ENCODE assay signal across 10 mouse cellular contexts in genomic region chr5:21986311-21986710, GRCm38 (mm10).
DNase-seq lines count a peak whose midpoint lies in the region; ATAC-seq lines count a peak whose summit lies in the region.
"Had no signal": no experiment of that assay in that cellular context is flagged by ENCODE, and none has a peak within 500 bp of the region (broad histone marks: within the 10 kb centered on the region; RNA-seq: fewer than 3 reads in every experiment).

No protein-coding gene starts in this region.

- H3K27ac ChIP-seq in midbrain, embryonic 10.5 days (replicated peaks), result no peak overlapping the region
- H3K27ac ChIP-seq in midbrain, embryonic 16.5 days (ENCODE audit: low read length), result no peak overlapping the region
- H3K27ac ChIP-seq in embryonic facial prominence, embryonic 14.5 days (replicated peaks; ENCODE audit: low read depth, low read length), result no peak overlapping the region
- H3K27ac ChIP-seq: heart, embryonic 15.5 days had no signal

- H3K9me3 ChIP-seq in midbrain, embryonic 10.5 days (replicated peaks), result peaks cover 10% of the 10 kb centered on the region
- no peaks in the 10 kb centered on the region for H3K9me3 ChIP-seq in midbrain, embryonic 16.5 days (replicated peaks; ENCODE audit: control insufficient read depth, low read length, poor library complexity, severe bottlenecking)
- peaks cover 9% of the 10 kb centered on the region; the same call in 1 of the 2 replicates for H3K9me3 ChIP-seq in embryonic facial prominence, embryonic 14.5 days (ENCODE audit: control insufficient read depth, low read length)
- H3K9me3 ChIP-seq: heart, embryonic 15.5 days had no signal

- H3K4me3 ChIP-seq in midbrain, embryonic 10.5 days, result no peak overlapping the region
- H3K4me3 ChIP-seq in midbrain, embryonic 16.5 days (ENCODE audit: low read depth, low read length), result no peak overlapping the region
- H3K4me3 ChIP-seq in embryonic facial prominence, embryonic 14.5 days (ENCODE audit: low read depth, low read length), result no peak overlapping the region
- H3K4me3 ChIP-seq: heart, embryonic 15.5 days; megakaryocyte, embryonic 14.5 days had no signal

- no peak for ATAC-seq in cerebellum, adult (ENCODE audit: insufficient number of reproducible peaks, low FRiP score, low TSS enrichment)
- no peak for ATAC-seq in midbrain, embryonic 16.5 days
- no peak for ATAC-seq in embryonic facial prominence, embryonic 14.5 days (ENCODE audit: low read depth)

- H3K36me3 ChIP-seq in midbrain, embryonic 10.5 days, result no peaks in the 10 kb centered on the region
- H3K36me3 ChIP-seq in midbrain, embryonic 16.5 days (ENCODE audit: control insufficient read depth, insufficient read depth, low read length), result no peaks in the 10 kb centered on the region
- no peaks in the 10 kb centered on the region for H3K36me3 ChIP-seq in embryonic facial prominence, embryonic 14.5 days (ENCODE audit: control insufficient read depth, insufficient read depth, low read length)
- H3K36me3 ChIP-seq: heart, embryonic 15.5 days had no signal

- peaks cover 8% of the 10 kb centered on the region for H3K4me1 ChIP-seq in midbrain, embryonic 10.5 days
- no peaks in the 10 kb centered on the region; the same call in 1 of the 2 replicates for H3K4me1 ChIP-seq in midbrain, embryonic 16.5 days (ENCODE audit: control insufficient read depth, insufficient read depth, low read length)
- H3K4me1 ChIP-seq in embryonic facial prominence, embryonic 14.5 days (ENCODE audit: control insufficient read depth, insufficient read depth, low read length), result no peaks in the 10 kb centered on the region
- H3K4me1 ChIP-seq: heart, embryonic 15.5 days; megakaryocyte, embryonic 14.5 days had no signal

- H3K9ac ChIP-seq in midbrain, embryonic 16.5 days (ENCODE audit: low read depth, low read length), result no peak overlapping the region
- H3K9ac ChIP-seq in embryonic facial prominence, embryonic 14.5 days (ENCODE audit: low read depth, low read length), result no peak overlapping the region
- H3K9ac ChIP-seq: heart, embryonic 15.5 days had no signal

- H3K4me2 ChIP-seq in midbrain, embryonic 16.5 days (ENCODE audit: low read length), result no peak overlapping the region
- no peak overlapping the region for H3K4me2 ChIP-seq in embryonic facial prominence, embryonic 14.5 days (ENCODE audit: low read depth, low read length)
- H3K4me2 ChIP-seq: heart, embryonic 15.5 days had no signal

- no peaks in the 10 kb centered on the region for H3K27me3 ChIP-seq in midbrain, embryonic 10.5 days (ENCODE audit: low read depth, poor library complexity, severe bottlenecking)
- H3K27me3 ChIP-seq in midbrain, embryonic 16.5 days (ENCODE audit: control insufficient read depth, insufficient read depth, low read depth, low read length), result no peaks in the 10 kb centered on the region
- H3K27me3 ChIP-seq in embryonic facial prominence, embryonic 14.5 days (replicated peaks; ENCODE audit: control insufficient read depth, insufficient read depth, low read length), result no peaks in the 10 kb centered on the region
- H3K27me3 ChIP-seq: heart, embryonic 15.5 days; megakaryocyte, embryonic 14.5 days had no signal

- whole genome bisulfite sequencing in midbrain, embryonic 10.5 days, result 59% methylated on average over 4 of the region's 4 CpGs
- WGBS in midbrain, embryonic 16.5 days, result 55% methylated on average over 4 of the region's 4 CpGs
- WGBS in embryonic facial prominence, embryonic 14.5 days, result 41% methylated on average over 4 of the region's 4 CpGs

- peak; percentile 58 for DNase-seq in cerebellum, adult 11 months
- DNase-seq in midbrain, embryonic 10.5 days (ENCODE audit: low spot score), result peak; percentile 31
- peak; percentile 53 to 73 for DNase-seq in adrenal gland, postnatal 36 days
- peak; percentile 52 for DNase-seq in embryonic facial prominence, embryonic 14.5 days (ENCODE audit: low spot score)
- DNase-seq in layer of hippocampus, postnatal 10 days (ENCODE audit: low spot score in 2 of 2), result peak; percentile 33 to 46
- peak; percentile 5 for DNase-seq in skeletal muscle tissue, adult 2 months (ENCODE audit: low read depth, low spot score)

Comparison
In these comparisons a context has a peak if more than half of its experiments do, and no peak if none do; other contexts are left out.
1. DNase-seq: peak in every context shown above with its lines; median percentile 63 in adrenal gland, postnatal 36 days; 58 in cerebellum, adult 11 months; 52 in embryonic facial prominence, embryonic 14.5 days; 40 in layer of hippocampus, postnatal 10 days; 31 in midbrain, embryonic 10.5 days; 5 in skeletal muscle tissue, adult 2 months.